Mouse (Mus musculus) adrenal gland, adult (tissue): ENCODE data around the gene Nudt2.

Experiments used
- DNase-seq, 2 experiments: peaks; one replicate each; pipeline ENCODE4 v3.0.0; 2022 to 2023; ENCODE audit warnings: low spot score in 1 of 2; ENCODE audit not compliant: inconsistent age in 2 of 2

Gene Nudt2

GRCm38 (mm10) chr4:41493464-41494116 lies 28.6 kb downstream of the Nudt2 start:
- peak; percentile 66 to 81 for DNase-seq

DNA sequence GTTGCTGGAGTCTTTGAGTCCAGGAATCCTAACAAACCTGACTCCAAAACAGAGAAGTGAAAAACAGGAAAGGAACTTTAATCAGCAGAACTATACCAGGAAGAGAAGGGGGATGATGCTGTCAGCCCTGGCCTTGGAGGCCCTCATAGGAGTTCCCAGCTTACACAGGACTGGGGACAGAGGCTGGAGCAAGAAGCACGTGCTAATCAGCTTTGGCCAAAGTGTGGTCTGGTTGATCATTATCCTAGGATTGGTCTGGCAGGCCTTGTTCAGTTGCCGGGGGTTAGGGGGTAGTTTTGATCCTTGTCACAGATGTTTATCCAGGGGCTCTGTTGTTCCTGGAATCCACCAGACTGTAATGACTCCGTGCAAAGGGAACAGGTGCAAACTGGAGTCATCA lies 29.4 kb downstream of the Nudt2 start:
- DNase-seq, result peak in 1 of 2 experiments; percentile 35

- DNase-seq, result no peak
Observed at GRCm38 (mm10) chr4:41495076-41495475, 30.1 kb downstream of the Nudt2 start.

GRCm38 (mm10) chr4:41495850-41496249 lies 30.9 kb downstream of the Nudt2 start:
- DNase-seq, result peak in 1 of 2 experiments; percentile 59

GRCm38 (mm10) chr4:41497046-41497445 lies 32.1 kb downstream of the Nudt2 start:
- DNase-seq, result no peak

GRCm38 (mm10) chr4:41497579-41497978 lies 32.6 kb downstream of the Nudt2 start:
- DNase-seq, result peak in 1 of 2 experiments; percentile 28

- peak in 1 of 2 experiments; percentile 35 for DNase-seq
Observed at GRCm38 (mm10) chr4:41497995-41498845, 33.3 kb downstream of the Nudt2 start.

GRCm38 (mm10) chr4:41498921-41499391 lies 34.0 kb downstream of the Nudt2 start:
- peak; percentile 39 to 68 for DNase-seq

GRCm38 (mm10) chr4:41499619-41500018 lies 34.7 kb downstream of the Nudt2 start:
- DNase-seq, result no peak

DNA sequence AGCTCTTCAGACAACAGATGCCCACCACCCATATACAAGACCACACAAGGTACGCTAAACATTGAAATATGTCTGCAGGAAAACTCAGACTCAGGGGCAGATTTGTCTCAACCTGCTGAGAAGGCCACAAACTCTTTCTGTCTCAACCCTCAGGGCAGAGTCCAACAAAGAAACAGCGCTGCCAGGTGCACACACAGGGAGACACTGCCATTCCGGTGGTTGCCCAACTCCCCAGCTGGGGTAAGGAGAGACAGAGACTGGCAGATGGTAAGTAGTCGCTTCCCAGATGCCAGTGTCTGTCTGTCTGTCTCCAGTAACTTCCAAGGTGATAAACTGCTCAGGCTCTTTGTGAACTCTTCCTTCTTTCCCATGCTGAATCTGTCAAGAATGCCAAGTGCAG lies 35.8 kb downstream of the Nudt2 start:
- no peak for DNase-seq

DNA sequence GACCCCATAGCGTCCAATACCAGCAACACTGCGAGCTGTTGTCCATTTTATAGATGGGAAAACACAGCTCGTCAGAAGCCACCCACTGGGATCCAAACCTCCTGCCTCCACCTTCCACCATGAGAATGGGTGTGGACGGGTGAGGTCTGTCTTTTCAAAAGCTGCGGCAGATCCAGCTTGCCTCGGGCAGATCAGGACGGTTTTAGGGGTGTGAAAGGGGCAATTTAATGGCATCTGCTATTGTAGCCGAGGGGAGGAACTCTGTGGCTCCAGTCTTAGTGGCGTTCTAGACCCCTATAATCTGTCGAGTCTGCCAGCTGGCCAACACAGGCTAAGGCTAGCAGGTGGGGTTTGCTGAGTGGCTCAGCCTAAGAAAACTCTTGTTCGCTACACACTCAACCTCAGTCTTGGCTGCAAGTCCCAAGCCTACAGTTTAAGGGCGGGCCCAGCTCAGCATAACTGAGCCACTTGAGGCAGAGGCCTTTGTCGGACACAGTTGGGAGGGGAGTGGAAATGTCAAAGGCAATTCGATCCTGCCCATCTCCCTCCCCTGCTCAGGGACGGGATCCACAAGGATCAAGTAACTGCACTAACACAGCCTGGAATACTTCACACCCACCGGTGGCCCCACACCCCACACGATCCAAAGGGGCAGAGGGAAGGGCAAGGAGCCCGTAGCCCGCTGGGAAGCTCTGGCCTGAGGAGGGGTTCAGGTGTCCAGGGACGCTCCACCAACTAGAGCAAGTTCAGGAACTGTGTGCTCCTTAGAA lies 37.4 kb downstream of the Nudt2 start:
- DNase-seq, result no peak

- peak; percentile 99 to 100 for DNase-seq
Observed at GRCm38 (mm10) chr4:41502986-41503412, 38.0 kb downstream of the Nudt2 start, which contains the start of gene AI464131. TSS of gene AI464131 (minus strand) at chr4:41503076.

GRCm38 (mm10) chr4:41504325-41504724 lies 39.4 kb downstream of the Nudt2 start:
- DNase-seq, result no peak

DNA sequence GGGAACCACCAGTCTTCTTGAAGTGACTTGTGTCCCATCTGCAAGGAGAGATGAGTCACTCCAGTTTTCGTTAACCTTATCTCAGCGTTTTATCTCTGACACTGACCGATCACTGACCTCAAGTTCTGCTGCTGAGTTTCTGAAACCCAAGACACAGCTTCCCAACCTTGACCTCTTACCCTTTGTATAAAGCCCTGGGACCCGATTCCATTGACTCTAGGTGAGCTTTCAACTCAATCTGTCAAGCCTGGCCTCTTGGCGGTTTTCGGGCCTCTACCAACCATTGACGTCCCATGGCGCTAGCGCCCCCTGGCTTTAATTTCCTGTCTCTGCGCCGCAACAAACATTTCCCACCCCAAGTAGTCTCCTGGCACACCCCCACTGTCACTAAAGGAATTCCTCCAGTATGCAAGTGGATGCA lies 40.2 kb downstream of the Nudt2 start:
- DNase-seq, result peak; percentile 63 to 83

- peak; percentile 81 to 91 for DNase-seq
Observed at GRCm38 (mm10) chr4:41506156-41506555, 41.2 kb downstream of the Nudt2 start.

DNA sequence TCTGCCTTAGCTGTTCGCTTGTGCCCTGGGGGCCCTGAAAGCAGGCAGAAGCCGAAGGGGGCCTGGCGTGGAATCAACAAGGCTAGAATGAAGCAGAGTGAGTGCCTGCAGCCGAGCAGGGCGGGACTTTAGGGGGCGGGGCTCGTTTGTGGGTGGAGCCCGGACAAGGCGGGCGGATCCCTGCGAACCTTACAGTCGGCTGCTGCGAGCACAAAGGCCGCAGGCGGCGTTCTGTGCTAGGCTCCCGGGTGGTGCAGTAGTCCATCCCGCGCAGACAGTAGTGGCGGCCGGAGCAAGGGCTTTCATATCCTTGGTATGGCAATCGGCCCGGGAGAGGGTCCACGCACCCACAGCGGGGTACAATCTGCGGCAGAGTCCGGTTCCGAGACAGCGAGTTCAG lies 42.0 kb downstream of the Nudt2 start:
- DNase-seq, result peak; percentile 92 to 96

GRCm38 (mm10) chr4:41507326-41507924 lies 42.5 kb downstream of the Nudt2 start:
- DNase-seq, result peak in 1 of 2 experiments; percentile 46

- peak in 1 of 2 experiments; percentile 31 for DNase-seq
Observed at GRCm38 (mm10) chr4:41507998-41508397, 43.0 kb downstream of the Nudt2 start.

- DNase-seq, result no peak
Observed at GRCm38 (mm10) chr4:41513309-41513708, 48.4 kb downstream of the Nudt2 start.

DNA sequence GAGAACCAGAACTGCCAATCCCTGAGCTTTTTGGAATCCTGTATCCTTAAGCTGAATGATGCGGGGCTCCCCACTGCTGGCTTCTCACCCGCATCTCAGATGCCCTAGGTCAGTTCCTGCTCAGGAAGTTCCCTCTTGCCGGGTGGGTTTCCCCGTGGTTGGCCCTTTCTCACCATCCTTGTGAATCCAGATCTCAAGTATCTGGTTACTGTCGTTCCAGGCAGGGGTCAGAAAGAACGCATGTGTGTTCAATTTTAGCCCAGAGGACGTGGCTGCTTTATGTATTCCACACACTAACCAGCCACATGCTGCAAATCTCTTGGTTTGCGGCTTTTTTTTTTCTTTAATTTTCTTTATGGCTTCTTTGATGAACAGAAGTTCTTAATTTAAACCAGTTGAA lies 48.8 kb downstream of the Nudt2 start:
- DNase-seq, result no peak

DNA sequence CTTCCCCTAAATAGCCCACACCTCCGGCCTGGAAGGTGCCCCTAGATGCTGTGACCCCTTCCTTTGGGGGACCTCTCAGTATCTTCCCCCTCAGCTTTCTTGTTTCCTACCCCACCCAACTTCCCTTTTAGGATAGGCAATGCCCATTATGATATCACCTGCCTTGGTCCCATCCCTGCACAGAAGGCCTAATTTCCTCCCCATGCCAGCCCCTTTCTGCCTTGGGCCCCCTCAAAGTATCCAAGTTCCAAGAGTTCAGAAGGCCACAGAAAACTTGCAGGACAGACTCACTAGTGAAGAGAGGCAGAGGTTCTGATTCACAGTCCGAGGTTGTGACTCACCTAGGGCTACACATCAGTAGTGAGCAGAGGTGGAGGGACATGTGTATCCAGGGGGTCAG lies 52.3 kb downstream of the Nudt2 start, which contains the start of gene 1110017D15Rik:
Gene 1110017D15Rik (minus strand): TSS at position 101 of the 400 bp plus-strand sequence.
- DNase-seq, result no peak
